9 mouse cellular contexts compared by ENCODE assay signal in the genomic region with DNA sequence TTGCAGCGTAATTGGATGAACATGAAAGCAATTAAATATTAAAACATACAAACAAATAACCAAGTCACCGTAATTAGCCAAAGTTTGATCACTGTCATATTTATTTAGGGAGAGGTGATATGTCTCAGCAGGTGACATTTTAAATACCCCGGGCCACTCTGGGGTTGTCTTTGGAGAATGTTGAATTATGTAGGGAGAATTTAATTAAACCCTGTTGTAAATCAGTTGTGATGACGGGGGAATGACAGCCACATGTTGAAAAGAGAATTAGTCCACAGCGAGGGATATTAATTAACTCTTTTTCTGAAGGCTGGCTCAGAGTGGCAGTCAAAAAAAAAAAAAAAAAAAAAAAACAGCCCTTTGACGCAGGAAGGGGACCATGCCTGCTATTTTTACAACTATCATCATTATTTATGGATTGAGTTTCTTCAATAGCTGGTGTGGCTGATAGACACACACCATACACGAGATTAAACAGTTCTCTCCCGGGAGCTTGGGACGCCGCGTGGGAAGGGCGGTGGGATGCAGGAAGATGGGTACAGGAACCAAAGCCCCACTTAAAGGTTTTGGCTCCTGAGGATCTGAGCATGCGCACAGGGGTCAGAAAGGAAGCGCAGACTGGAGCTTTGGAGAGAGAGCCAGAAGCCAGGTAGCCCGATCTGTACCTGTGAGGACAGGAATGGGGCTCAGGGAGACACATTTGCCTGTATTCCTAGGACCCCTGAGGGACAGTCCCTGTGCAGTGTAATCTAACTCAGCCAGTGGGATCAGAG.
DNase-seq lines count a peak whose midpoint lies in the region; ATAC-seq lines count a peak whose summit lies in the region.
"Had no signal": no experiment of that assay in that cellular context is flagged by ENCODE, and none has a peak within 500 bp of the region (broad histone marks: within the 10 kb centered on the region; RNA-seq: fewer than 3 reads in every experiment).

No protein-coding gene starts in this region.

- H3K9me3 ChIP-seq in heart, embryonic 13.5 days, result peaks cover 3% of the 10 kb centered on the region; the same call in 1 of the 2 replicates
- H3K9me3 ChIP-seq in liver, embryonic 11.5 days (ENCODE audit: control insufficient read depth, low read length), result no peaks in the 10 kb centered on the region
- H3K9me3 ChIP-seq in forebrain, embryonic 15.5 days, result no peaks in the 10 kb centered on the region
- H3K9me3 ChIP-seq in neural tube, embryonic 14.5 days (ENCODE audit: control insufficient read depth, low read length), result no peaks in the 10 kb centered on the region
- H3K9me3 ChIP-seq: lung, embryonic 15.5 days had no signal

- H3K4me3 ChIP-seq in heart, embryonic 13.5 days, result peak overlapping the region; percentile 17; the same call in 1 of the 2 replicates
- no peak overlapping the region for H3K4me3 ChIP-seq in liver, embryonic 11.5 days (ENCODE audit: low read depth, low read length)
- H3K4me3 ChIP-seq in forebrain, embryonic 15.5 days, result no peak overlapping the region
- no peak overlapping the region for H3K4me3 ChIP-seq in neural tube, embryonic 14.5 days (ENCODE audit: low read depth, low read length)
- H3K4me3 ChIP-seq: lung, embryonic 15.5 days had no signal

- 50% methylated on average over 15 of the region's 15 CpGs for WGBS in heart, embryonic 13.5 days
- 59% methylated on average over 15 of the region's 15 CpGs for WGBS in liver, embryonic 11.5 days
- WGBS in forebrain, embryonic 15.5 days, result 28% methylated on average over 15 of the region's 15 CpGs
- WGBS in neural tube, embryonic 14.5 days, result 34% methylated on average over 15 of the region's 15 CpGs

- ATAC-seq in heart, embryonic 13.5 days (ENCODE audit: extremely low read depth, insufficient number of reproducible peaks, low FRiP score, low TSS enrichment), result no peak
- ATAC-seq in liver, embryonic 11.5 days (replicated peaks; ENCODE audit: low FRiP score), result no peak
- no peak for ATAC-seq in forebrain, embryonic 15.5 days (replicated peaks)
- no peak for ATAC-seq in neural tube, embryonic 14.5 days (ENCODE audit: low read depth)
- no peak for ATAC-seq in megakaryocyte progenitor cell, adult 5-6 weeks (replicated peaks; ENCODE audit: poor library complexity)

- no peaks in the 10 kb centered on the region for H3K36me3 ChIP-seq in heart, embryonic 13.5 days
- H3K36me3 ChIP-seq in liver, embryonic 11.5 days (ENCODE audit: control insufficient read depth, insufficient read depth, low read length), result no peaks in the 10 kb centered on the region
- no peaks in the 10 kb centered on the region for H3K36me3 ChIP-seq in forebrain, embryonic 15.5 days
- H3K36me3 ChIP-seq in neural tube, embryonic 14.5 days (ENCODE audit: control insufficient read depth, insufficient read depth, low read length), result no peaks in the 10 kb centered on the region
- H3K36me3 ChIP-seq: lung, embryonic 15.5 days had no signal

- peak overlapping the region; percentile 59 for H3K4me2 ChIP-seq in heart, embryonic 13.5 days
- peak overlapping the region; percentile 33 for H3K4me2 ChIP-seq in liver, embryonic 11.5 days
- peak overlapping the region; percentile 21 for H3K4me2 ChIP-seq in forebrain, embryonic 15.5 days (replicated peaks)
- 0 out of 2 replicates have a peak overlapping the region, but pooled peaks have one; percentile 2 for H3K4me2 ChIP-seq in neural tube, embryonic 14.5 days (ENCODE audit: low read depth, low read length)

- no peak for DNase-seq in heart, adult 18-20 months
- no peak for DNase-seq in liver, embryonic 11.5 days (ENCODE audit: low spot score)
- no peak for DNase-seq in liver
- no peak for DNase-seq in spleen, postnatal 10 days (ENCODE audit: low spot score in 2 of 2)

- peaks cover 36% of the 10 kb centered on the region for H3K4me1 ChIP-seq in heart, embryonic 13.5 days
- 0 out of 2 replicates have a peak, but pooled peaks cover 3% of the 10 kb centered on the region for H3K4me1 ChIP-seq in liver, embryonic 11.5 days (replicated peaks; ENCODE audit: control insufficient read depth, insufficient read depth, low read length)
- peaks cover 24% of the 10 kb centered on the region for H3K4me1 ChIP-seq in forebrain, embryonic 15.5 days
- H3K4me1 ChIP-seq in neural tube, embryonic 14.5 days (ENCODE audit: control insufficient read depth, insufficient read depth, low read length), result peaks cover 13% of the 10 kb centered on the region

- H3K27me3 ChIP-seq in heart, embryonic 13.5 days (replicated peaks), result peaks cover 37% of the 10 kb centered on the region
- H3K27me3 ChIP-seq in liver, embryonic 11.5 days (replicated peaks; ENCODE audit: control insufficient read depth, insufficient read depth, low read length), result peaks cover 35% of the 10 kb centered on the region
- H3K27me3 ChIP-seq in forebrain, embryonic 15.5 days, result peaks cover 7% of the 10 kb centered on the region
- H3K27me3 ChIP-seq in neural tube, embryonic 14.5 days (ENCODE audit: control insufficient read depth, insufficient read depth, low read length), result no peaks in the 10 kb centered on the region

- H3K27ac ChIP-seq in heart, embryonic 13.5 days (replicated peaks), result no peak overlapping the region
- no peak overlapping the region for H3K27ac ChIP-seq in liver, embryonic 11.5 days (ENCODE audit: low read depth, low read length)
- no peak overlapping the region for H3K27ac ChIP-seq in forebrain, embryonic 15.5 days (replicated peaks)
- H3K27ac ChIP-seq in neural tube, embryonic 14.5 days (ENCODE audit: low read depth, low read length), result no peak overlapping the region
- H3K27ac ChIP-seq: lung, embryonic 15.5 days had no signal

- H3K9ac ChIP-seq in heart, embryonic 13.5 days, result no peak overlapping the region
- no peak overlapping the region for H3K9ac ChIP-seq in liver, embryonic 11.5 days (ENCODE audit: low read depth, low read length)
- no peak overlapping the region for H3K9ac ChIP-seq in forebrain, embryonic 15.5 days (replicated peaks)
- no peak overlapping the region for H3K9ac ChIP-seq in neural tube, embryonic 14.5 days (replicated peaks; ENCODE audit: low read depth, low read length)
- H3K9ac ChIP-seq: lung, embryonic 15.5 days had no signal

Comparison
In these comparisons a context has a peak if more than half of its experiments do, and no peak if none do; other contexts are left out.
1. H3K4me2 ChIP-seq: peak in every context shown above with its lines; median percentile 59 in heart, embryonic 13.5 days; 33 in liver, embryonic 11.5 days; 21 in forebrain, embryonic 15.5 days; 2 in neural tube, embryonic 14.5 days.